Mouse (Mus musculus): ENCODE data around the gene Gpr183. TPM values are rescaled to one million over a fixed set of nuclear protein-coding genes. Genes with fewer than 3 reads are reported as not detected.

Gene Gpr183
- total RNA-seq, 2 experiments from 2014 or later: 36.4 to 39.0 TPM

DNA sequence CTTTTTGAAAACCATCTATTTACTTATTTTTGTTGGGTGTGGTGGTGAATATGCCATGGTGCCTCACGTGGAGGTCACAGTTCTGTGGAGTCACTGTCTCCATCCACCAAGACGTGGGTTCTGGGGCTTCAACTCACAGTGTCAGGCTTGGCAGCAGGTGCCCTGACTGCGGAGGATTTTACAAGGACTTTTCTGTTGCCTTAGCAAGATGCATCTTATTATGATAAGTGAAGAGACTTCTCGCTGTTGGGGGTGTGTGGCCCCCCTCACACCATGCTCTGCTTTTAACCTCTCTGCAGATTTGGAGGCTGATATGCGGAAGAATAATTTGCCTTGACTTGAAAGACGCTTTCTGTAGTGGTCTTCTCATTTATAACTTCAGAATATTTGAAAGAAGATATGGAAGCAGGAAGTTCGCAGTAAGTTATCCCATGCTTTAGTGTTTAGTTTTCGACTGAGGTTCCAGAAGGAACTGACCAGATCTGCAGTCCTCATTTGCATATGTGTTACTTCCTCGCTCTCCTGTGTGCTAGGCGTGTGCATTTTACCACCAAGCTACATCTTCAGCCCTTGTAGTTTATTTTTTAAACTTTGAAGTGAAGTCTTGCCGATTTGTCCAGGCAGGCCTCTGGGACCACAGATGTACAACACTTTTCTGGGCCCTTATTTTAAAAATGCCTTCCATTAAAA lies 57.9 kb downstream of the Gpr183 start:
- ATAC-seq (ENCODE audit: poor library complexity, severe bottlenecking): peak; percentile 55; the same call in 1 of the 2 replicates

GRCm38 (mm10) chr14:121906341-121906991 lies 58.5 kb downstream of the Gpr183 start:
- ATAC-seq (ENCODE audit: poor library complexity, severe bottlenecking): peak; percentile 80

GRCm38 (mm10) chr14:121904754-121905153 lies 60.2 kb downstream of the Gpr183 start:
- ATAC-seq (ENCODE audit: poor library complexity, severe bottlenecking): no peak

DNA sequence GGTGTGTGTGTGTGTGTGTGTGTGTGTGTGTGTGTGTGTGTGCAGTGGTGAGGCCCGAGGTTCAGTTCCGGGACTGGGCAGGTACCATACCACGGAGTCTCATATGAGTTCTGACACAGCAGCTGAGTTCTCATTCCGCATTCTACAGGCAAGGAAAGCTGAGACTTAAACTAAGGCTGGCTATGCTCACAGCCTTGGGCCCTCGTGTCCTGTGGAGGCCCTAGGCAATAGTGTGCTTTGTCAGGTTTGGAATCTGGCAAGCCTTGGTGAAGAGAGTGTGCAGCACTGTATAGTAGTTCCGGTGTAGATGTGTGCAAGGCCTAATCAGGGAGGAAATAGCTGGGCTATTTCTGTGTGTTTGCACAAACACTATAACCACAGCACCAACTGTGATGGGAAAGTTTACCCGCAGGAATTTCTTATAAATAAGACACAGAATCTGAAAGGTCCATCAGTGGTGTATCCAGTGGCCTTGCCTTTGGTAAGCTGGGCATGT lies 61.6 kb downstream of the Gpr183 start:
- no peak for ATAC-seq (ENCODE audit: poor library complexity, severe bottlenecking)

Other genes with a start within 250 kb of the Gpr183 start
- 0.23 and 0.31 TPM in 2 replicates for gene Dock9, start 167.4 kb downstream of the Gpr183 start, total RNA-seq (2015)
- gene Dock9, start 167.4 kb downstream of the Gpr183 start, total RNA-seq (2017): 0.22 and 0.57 TPM in 2 replicates
- 34.2 and 35.6 TPM in 2 replicates for gene Ubac2, start 86.6 kb downstream of the Gpr183 start, total RNA-seq (2015)
- 19.3 and 27.3 TPM in 2 replicates for gene Ubac2, start 86.6 kb downstream of the Gpr183 start, total RNA-seq (2017)
- gene Gpr18, start 49.4 kb downstream of the Gpr183 start, total RNA-seq (2015): 11.3 and 16.1 TPM in 2 replicates
- gene Gpr18, start 49.4 kb downstream of the Gpr183 start, total RNA-seq (2017): 11.9 and 12.9 TPM in 2 replicates
- gene Timm8a2, start 69.5 kb upstream of the Gpr183 start, total RNA-seq (2015): not detected in 2 replicates
- gene Timm8a2, start 69.5 kb upstream of the Gpr183 start, total RNA-seq (2017): 0.18 TPM in 1 of 2 replicates, not detected in the other
- 93.2 and 94.6 TPM in 2 replicates for gene Tm9sf2, start 141.8 kb upstream of the Gpr183 start, total RNA-seq (2015)
- 115 and 117 TPM in 2 replicates for gene Tm9sf2, start 141.8 kb upstream of the Gpr183 start, total RNA-seq (2017)
- gene Clybl, start 216.5 kb upstream of the Gpr183 start, total RNA-seq (2015): 11.1 and 13.1 TPM in 2 replicates
- gene Clybl, start 216.5 kb upstream of the Gpr183 start, total RNA-seq (2017): 1.7 and 4.8 TPM in 2 replicates